Mouse (Mus musculus) heart, embryonic 10.5 days (tissue): ENCODE measurements around the gene Gpr62. TPM values are rescaled to one million over a fixed set of nuclear protein-coding genes. Genes with fewer than 3 reads are reported as not detected.

Experiments
- DNase-seq: peaks from one replicate; pipeline ENCODE4 v3.0.0-alpha.2; 2017; ENCODE audit warnings: low spot score
- H3K27ac ChIP-seq: fragments of 300-500 bp; sonication (generic); 2 replicates; pipeline ENCODE4 v1.5.1; 2016; ENCODE audit warnings: mild to moderate bottlenecking
- H3K27me3 ChIP-seq: fragments of 300-500 bp; sonication (generic); 2 replicates; pipeline ENCODE4 v1.6.1; 2016; ENCODE audit warnings: mild to moderate bottlenecking; ENCODE audit not compliant: poor library complexity, insufficient read depth, severe bottlenecking
- H3K36me3 ChIP-seq: fragments of 300-500 bp; sonication (generic); 2 replicates; pipeline ENCODE4 v1.6.1; 2016; ENCODE audit warnings: mild to moderate bottlenecking, moderate library complexity
- H3K4me1 ChIP-seq: fragments of 300-500 bp; sonication (generic); 2 replicates; pipeline ENCODE4 v1.6.1; 2016; ENCODE audit warnings: mild to moderate bottlenecking
- H3K4me3 ChIP-seq: fragments of 300-500 bp; sonication (generic); 2 replicates; pipeline ENCODE4 v1.5.1; 2016; ENCODE audit warnings: mild to moderate bottlenecking, moderate library complexity
- H3K9me3 ChIP-seq: fragments of 300-500 bp; sonication (generic); 2 replicates; pipeline ENCODE4 v1.6.1; 2016; ENCODE audit warnings: mild to moderate bottlenecking, moderate library complexity
- WGBS: fragments of 180-500 bp; shearing (Covaris S2); methylation state at CpG from one replicate; pipeline ENCODE4 v1.1.7; 2016; 5-methylcytosine and 5-hydroxymethylcytosine counted together
- polyA plus RNA-seq: library from polyadenylated mRNA; unstranded; fragments of >200 nt; fragmentation: Nextera tagmentation; extraction: Ambion mirVana; gene quantifications from 2 replicates; pipeline ENCODE4 v1.2.1, GENCODE M21; 2016

The Gpr62 gene
- polyA plus RNA-seq, 1 experiment from 2014 or later: 0.35 TPM

DNA sequence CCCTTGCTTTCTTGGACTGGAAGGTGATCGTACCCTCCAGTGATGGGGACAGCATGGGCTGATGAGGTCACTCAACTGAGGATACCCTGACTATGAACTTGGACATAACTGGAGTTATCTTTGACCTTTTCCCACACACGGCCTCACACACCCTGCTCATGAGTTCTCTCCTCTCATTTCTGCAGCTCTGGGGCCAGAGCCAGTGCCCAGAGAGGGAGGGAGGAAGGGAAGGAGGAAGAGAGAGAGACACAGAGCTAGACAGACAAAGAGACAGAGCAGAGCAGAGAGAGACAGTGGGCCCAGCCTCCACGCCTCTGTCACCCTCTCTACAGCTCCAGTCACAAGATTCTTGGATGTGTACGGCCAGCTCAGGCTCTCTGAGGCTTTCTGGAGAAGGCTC is 6.6 kb upstream of the Gpr62 start:
- H3K36me3 ChIP-seq: no peaks in the 10 kb centered on the region
- peaks cover 51% of the 10 kb centered on the region for H3K4me1 ChIP-seq
- peaks cover 11% of the 10 kb centered on the region; the same call in 1 of the 2 replicates for H3K27me3 ChIP-seq
- H3K9me3 ChIP-seq: no peaks in the 10 kb centered on the region
- DNase-seq: no peak
- no peak overlapping the region for H3K4me3 ChIP-seq
- peak overlapping the region; percentile 76 for H3K27ac ChIP-seq
- WGBS: 50% methylated on average over 4 of the region's 4 CpGs

DNA sequence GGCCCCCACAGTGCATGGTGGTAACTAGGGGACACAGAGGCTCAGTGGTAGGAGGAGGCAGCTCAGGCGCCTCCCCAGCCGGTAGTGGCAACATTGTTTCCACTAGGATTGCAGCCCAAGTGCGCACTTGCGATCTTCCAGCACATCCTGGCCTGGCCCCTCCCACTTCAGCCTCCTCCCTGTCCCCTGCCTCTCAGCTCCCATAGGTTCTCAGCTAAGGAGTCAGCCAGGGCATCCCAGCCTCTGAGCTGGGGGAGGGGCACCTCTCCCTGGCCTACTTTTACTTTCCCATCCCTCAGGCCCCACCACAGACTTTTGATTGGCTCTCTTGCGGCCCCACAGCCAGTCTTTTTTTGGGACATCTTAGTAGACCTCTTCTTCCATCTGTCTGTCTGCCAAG is 6.2 kb upstream of the Gpr62 start:
- Histone ChIP-seq H3K4me3 (peak overlapping the region; percentile 44), H3K4me1 (peaks cover 51% of the 10 kb centered on the region), H3K27me3 (peaks cover 14% of the 10 kb centered on the region; the same call in 1 of the 2 replicates), H3K27ac (peak overlapping the region; percentile 76), H3K36me3 (no peaks in the 10 kb centered on the region), H3K9me3 (no peaks in the 10 kb centered on the region)
- peak; percentile 87 for DNase-seq
- WGBS: 9% methylated on average over 5 of the region's 5 CpGs

DNA sequence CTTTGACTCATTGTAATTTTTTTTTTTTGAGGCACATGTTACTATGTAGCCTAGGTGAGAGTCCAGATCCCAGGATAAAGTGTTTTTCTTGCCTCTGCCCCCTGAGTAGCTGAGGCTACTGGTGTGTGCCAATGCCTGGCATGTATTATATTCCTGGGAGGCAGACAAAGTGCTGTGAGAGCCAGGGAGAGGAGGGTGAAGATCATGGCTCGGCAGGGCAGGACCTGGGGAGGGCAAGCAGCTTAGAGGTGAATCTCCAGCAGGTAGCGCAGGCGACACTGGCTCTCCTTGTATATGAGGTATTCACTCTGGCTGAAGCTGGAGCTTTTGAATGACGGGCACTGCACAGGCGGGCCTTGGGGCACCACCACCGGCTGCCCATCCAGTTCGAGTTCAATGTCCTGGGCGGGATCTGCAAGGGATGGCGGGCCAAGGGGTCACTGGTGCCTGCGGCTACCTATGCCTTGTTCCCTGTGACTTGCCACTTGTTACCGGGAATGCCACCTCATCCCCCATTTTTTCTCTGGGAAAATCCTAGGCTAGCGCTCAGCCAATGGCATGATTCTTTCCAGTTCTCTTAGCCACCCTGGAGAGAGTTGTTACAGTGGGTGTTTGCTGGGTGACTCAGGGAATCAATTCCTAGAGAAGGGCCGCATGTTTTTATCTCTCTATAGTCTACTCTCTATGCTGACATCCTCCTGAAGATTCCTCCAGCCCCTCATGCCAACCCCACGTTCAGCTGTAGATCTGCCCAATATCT is 5.4 kb upstream of the Gpr62 start:
- peaks cover 46% of the 10 kb centered on the region for H3K4me1 ChIP-seq
- H3K27me3 ChIP-seq: peaks cover 17% of the 10 kb centered on the region; the same call in 1 of the 2 replicates
- no peak for DNase-seq
- 62% methylated on average over 14 of the region's 14 CpGs for WGBS
- H3K4me3 ChIP-seq: peak overlapping the region; percentile 44
- no peaks in the 10 kb centered on the region for H3K9me3 ChIP-seq
- H3K27ac ChIP-seq: peak overlapping the region; percentile 76
- no peaks in the 10 kb centered on the region for H3K36me3 ChIP-seq

DNA sequence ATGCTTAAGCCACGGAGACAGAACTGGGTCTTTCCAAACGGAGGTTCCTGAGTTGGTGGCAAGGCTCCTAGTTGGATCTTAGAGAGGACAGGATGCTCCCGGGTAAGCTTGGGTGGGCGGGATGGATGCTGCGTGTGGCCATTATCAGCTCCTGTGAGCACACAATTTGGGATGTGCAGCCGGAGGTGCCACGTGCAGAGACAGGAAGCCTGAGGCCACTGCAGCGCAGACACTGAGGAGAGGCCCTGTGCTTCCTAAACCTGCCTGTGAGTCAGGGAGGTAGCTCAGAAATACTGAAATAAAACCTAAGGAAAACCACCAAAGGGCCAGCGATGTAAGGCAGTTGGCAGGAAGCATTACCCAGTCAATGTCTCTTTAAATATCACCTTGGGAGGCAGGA is 4.0 kb upstream of the Gpr62 start:
- 60% methylated on average over 9 of the region's 9 CpGs for WGBS
- H3K36me3 ChIP-seq: 0 out of 2 replicates have a peak, but pooled peaks cover 4% of the 10 kb centered on the region
- no peak overlapping the region for H3K27ac ChIP-seq
- peaks cover 30% of the 10 kb centered on the region for H3K27me3 ChIP-seq
- H3K4me1 ChIP-seq: peaks cover 48% of the 10 kb centered on the region
- DNase-seq: no peak
- H3K9me3 ChIP-seq: no peaks in the 10 kb centered on the region
- no peak overlapping the region for H3K4me3 ChIP-seq

DNA sequence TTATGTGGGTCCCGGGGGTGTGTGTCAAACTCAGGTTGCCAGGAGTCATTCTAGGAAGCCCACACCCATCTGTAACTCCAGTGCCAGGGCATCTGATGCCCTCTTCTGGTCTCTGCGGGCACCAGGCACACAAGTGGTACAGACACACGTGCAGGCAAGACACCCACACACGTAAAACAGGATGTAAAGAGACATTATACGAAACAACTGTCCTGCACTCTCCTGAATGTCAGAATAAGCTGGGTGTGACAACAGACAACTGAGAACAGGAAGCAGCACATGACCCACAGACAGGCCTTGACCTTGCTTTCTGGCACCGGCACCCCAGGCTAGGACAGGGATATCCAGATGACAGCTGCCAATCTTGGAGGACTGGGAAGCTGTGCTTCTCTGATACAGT is 3.6 kb upstream of the Gpr62 start:
- 73% methylated on average over 6 of the region's 6 CpGs for WGBS
- Histone ChIP-seq H3K27ac (no peak overlapping the region), H3K4me3 (no peak overlapping the region), H3K27me3 (peaks cover 34% of the 10 kb centered on the region), H3K4me1 (peaks cover 48% of the 10 kb centered on the region), H3K36me3 (peaks cover 7% of the 10 kb centered on the region; the same call in 1 of the 2 replicates), H3K9me3 (no peaks in the 10 kb centered on the region)
- DNase-seq: no peak

DNA sequence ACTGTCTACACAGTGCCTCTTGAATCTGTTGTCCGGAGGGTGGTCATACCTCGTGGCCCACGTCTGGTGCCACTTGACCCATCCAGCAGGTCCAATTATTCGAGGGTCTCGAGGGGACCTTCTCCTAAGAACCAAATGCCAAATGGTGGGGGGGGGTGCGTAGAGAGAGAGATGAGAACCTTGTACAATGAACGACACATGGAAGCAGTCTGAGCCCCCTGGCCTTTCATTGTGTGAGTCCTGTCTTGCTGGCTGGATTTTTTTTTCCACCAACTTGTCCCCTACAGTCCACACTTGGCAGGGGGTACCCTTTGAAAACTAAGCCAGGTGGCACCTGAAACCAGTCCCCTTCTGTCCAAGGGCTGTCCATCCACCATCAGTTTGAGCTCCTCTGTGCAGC is 2.0 kb upstream of the Gpr62 start:
- Histone ChIP-seq H3K27ac (no peak overlapping the region), H3K27me3 (peaks cover 42% of the 10 kb centered on the region), H3K36me3 (peaks cover 21% of the 10 kb centered on the region), H3K4me1 (peaks cover 45% of the 10 kb centered on the region), H3K4me3 (no peak overlapping the region), H3K9me3 (no peaks in the 10 kb centered on the region)
- no peak for DNase-seq
- 89% methylated on average over 7 of the region's 7 CpGs for WGBS

DNA sequence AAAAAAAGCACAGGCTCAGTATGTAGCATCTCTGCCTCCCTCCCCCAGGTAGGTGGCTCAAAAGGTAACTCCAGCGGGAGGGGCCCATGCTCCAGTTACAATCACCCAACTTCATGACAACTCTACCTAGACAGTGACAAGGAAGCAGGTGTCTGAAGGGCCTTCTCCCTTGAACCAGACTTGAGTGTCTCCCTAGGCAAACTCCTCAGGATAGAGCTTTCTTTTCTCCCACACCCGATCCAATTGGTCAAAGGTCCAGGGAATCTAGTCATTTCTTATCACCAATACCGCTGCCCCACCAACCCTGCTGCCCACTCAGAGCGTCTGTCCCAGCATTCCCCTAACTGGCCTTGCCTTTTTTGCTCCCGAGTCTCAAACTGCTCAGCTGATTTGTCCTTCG is 983 bp upstream of the Gpr62 start:
- no peaks in the 10 kb centered on the region for H3K9me3 ChIP-seq
- peaks cover 42% of the 10 kb centered on the region for H3K27me3 ChIP-seq
- WGBS: 80% methylated on average over 6 of the region's 6 CpGs
- no peak overlapping the region for H3K27ac ChIP-seq
- H3K36me3 ChIP-seq: peaks cover 31% of the 10 kb centered on the region
- peaks cover 35% of the 10 kb centered on the region for H3K4me1 ChIP-seq
- DNase-seq: no peak
- no peak overlapping the region for H3K4me3 ChIP-seq

DNA sequence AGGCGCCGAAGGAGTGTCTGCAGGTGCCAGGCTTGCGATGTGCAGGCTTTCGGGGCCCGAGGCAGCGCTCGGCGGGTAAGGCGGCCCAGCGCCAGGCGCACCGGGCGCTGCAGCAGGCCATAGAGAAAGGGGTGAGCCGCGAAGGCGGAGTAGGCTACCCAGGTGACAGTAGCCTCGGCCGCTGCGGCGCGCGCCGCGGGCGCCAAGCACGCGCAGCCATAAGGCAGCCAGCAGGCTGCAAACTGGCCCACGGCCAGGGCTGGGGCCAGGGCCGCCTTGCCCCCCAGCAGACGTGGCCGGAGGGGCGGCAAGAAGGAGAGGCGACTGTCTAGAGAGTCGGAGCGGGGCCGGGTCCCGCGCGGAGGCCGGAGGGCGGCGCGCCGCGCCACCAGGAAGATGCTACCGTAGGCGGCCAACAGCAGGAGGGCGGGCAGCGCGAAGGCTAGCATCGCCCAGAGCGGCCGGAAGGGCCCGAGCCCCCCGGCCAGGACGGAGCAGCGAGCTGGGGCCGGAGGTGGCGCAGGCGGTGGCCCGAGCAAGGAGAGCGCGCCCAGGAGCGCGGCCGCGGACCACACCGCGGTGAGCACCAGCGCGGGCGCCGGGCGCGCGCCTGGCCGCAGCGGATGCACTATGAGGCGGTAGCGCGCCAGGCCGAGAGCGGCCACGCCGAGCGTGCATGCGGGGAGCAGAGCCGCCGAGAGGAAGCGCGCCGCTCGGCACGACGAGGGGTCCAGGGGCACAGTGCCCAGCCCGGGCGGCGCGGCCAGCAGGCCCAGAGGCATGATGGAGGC is 792 bp downstream of the Gpr62 start:
- H3K9me3 ChIP-seq: no peaks in the 10 kb centered on the region
- peak overlapping the region; percentile 64 for H3K4me3 ChIP-seq
- peaks cover 48% of the 10 kb centered on the region for H3K36me3 ChIP-seq
- peaks cover 40% of the 10 kb centered on the region for H3K4me1 ChIP-seq
- DNase-seq: no peak
- peaks cover 38% of the 10 kb centered on the region for H3K27me3 ChIP-seq
- peak overlapping the region; percentile 89 for H3K27ac ChIP-seq
- WGBS: 2% methylated on average over 99 of the region's 99 CpGs

DNA sequence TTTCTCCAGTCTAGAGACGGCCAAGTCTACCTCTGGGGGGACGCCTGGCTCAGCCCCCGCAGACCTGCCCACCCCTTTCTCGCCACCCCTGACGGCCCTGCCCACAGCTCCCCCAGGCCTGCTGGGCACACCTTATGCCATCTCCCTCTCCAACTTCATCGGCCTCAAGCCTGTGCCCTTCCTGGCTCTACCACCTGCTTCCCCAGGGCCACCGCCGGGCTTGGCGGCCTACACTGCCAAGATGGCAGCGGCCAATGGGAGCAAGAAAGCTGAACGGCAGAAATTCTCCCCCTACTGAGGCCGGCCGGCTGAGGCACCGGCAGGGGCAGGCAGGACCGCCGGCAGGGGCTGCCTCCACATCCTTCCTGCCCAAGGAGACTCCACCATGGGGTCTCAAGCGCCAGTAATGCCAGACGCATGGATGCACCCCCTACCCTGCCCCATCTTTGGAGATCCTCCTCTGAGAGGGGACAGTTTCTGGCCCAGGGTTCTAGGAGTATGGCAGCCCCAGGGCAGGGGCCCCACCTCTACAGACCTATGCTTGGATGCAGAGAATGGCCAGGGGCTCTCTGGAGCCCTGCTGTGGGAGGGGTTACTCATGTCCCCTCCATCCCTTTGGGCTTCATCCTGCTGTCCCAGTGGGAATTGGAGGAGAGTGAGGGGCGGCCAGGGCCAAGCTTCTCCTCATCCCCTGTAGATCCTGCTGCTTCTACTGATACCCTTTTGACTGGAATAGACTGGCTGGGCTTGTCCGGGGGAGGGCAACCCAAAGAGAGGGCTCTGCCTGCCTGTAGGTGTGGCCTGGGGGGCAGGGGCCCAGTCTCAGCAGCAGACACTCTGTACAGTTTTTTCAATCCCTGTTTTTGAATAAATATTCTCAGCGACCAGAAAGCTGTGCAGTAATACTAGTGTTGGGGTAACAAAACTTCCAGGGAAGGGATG is 2.3 kb downstream of the Gpr62 start:
- Histone ChIP-seq H3K4me1 (peaks cover 56% of the 10 kb centered on the region), H3K27me3 (peaks cover 38% of the 10 kb centered on the region), H3K27ac (no peak overlapping the region), H3K9me3 (no peaks in the 10 kb centered on the region), H3K4me3 (no peak overlapping the region), H3K36me3 (peaks cover 60% of the 10 kb centered on the region)
- 85% methylated on average over 21 of the region's 21 CpGs for WGBS
- no peak for DNase-seq

DNA sequence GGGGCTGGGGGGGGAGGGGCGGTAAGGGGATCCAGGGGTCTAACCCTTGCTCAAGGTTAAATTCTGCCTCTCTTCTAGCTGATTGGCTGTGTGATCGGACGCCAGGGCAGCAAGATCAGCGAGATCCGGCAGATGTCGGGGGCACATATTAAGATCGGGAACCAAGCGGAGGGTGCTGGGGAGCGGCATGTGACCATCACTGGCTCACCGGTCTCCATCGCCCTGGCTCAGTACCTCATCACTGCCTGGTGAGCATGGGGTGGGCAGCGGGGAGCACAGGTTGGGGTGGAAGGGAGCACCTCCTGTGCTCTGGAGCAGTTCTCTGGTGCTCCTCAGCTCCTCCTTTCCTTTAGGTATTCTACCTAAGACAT is 3.3 kb downstream of the Gpr62 start:
- Histone ChIP-seq H3K36me3 (peaks cover 66% of the 10 kb centered on the region), H3K27me3 (peaks cover 38% of the 10 kb centered on the region), H3K4me1 (peaks cover 65% of the 10 kb centered on the region), H3K27ac (no peak overlapping the region), H3K4me3 (no peak overlapping the region), H3K9me3 (no peaks in the 10 kb centered on the region)
- 93% methylated on average over 12 of the region's 12 CpGs for WGBS
- no peak for DNase-seq

DNA sequence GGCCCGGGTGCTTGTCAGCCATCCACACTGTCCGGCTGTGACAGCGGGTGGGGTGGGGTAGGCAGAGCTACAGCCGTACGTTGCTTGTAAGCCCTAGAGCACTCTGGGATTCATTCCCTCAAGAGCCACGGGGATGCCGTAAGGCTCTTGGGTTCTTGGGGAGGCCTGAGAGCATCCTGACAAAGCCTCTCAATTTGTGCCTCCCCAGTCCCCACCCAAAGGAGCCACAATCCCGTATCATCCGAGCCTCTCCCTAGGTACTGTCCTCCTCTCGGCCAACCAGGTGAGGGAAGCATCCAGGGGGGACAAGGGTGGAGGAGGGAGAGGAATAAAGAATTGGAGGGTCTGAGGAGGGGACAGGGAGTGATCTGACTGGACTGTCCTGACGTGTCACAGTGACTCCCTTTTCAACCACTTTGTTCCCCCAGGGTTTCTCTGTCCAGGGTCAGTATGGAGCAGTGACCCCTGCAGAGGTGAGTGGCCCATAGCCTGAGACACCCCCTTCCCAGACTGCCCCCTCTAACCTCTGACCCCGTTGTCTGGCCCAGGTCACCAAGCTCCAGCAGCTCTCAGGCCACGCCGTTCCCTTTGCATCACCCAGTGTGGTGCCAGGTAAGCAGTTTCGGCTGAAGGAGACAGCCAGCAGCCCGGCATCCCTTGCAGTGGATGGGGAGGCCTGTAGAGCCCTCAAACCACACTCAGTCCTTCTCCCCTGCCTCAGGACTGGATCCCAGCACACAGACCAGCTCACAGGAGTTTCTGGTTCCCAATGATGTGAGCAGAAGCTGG is 3.9 kb downstream of the Gpr62 start:
- Histone ChIP-seq H3K27me3 (peaks cover 35% of the 10 kb centered on the region), H3K27ac (no peak overlapping the region), H3K36me3 (peaks cover 70% of the 10 kb centered on the region), H3K9me3 (no peaks in the 10 kb centered on the region), H3K4me3 (no peak overlapping the region), H3K4me1 (peaks cover 71% of the 10 kb centered on the region)
- 82% methylated on average over 16 of the region's 16 CpGs for WGBS
- no peak for DNase-seq

DNA sequence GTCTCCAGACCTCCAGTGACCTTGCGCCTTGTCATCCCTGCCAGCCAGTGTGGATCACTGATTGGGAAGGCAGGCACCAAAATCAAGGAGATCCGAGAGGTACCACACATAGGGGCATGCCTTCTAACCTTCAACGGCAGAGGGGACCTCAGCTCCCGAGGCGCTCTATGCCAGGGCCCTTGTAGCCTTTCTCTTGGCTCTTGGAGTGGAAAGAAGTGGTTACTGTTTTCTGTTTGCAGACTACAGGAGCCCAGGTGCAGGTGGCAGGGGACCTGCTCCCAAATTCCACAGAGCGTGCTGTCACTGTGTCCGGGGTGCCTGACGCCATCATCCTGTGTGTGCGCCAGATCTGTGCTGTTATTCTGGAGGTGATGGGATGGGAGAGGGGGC is 4.7 kb downstream of the Gpr62 start:
- H3K36me3 ChIP-seq: peaks cover 76% of the 10 kb centered on the region
- DNase-seq: no peak
- peaks cover 31% of the 10 kb centered on the region for H3K27me3 ChIP-seq
- H3K4me3 ChIP-seq: no peak overlapping the region
- H3K4me1 ChIP-seq: peaks cover 79% of the 10 kb centered on the region
- H3K9me3 ChIP-seq: no peaks in the 10 kb centered on the region
- WGBS: 90% methylated on average over 9 of the region's 9 CpGs
- H3K27ac ChIP-seq: no peak overlapping the region
